Mouse (Mus musculus) bone marrow, adult 2 months (tissue): Measurements from ENCODE around the gene Lrat.

Source experiments
- CTCF ChIP-seq: fragments of 200-500 bp; IDR thresholded peaks from 2 replicates; pipeline ENCODE4 v1.5.1; 2011; ENCODE audit warnings: low read length, control low read depth; ENCODE audit not compliant: control insufficient read depth, insufficient read depth
- POLR2A ChIP-seq: fragments of 200-500 bp; IDR thresholded peaks from 2 replicates; pipeline ENCODE4 v1.6.1; 2011; ENCODE audit warnings: low read depth, mild to moderate bottlenecking, control low read depth, low read length, borderline replicate concordance; ENCODE audit not compliant: control insufficient read depth

- TF ChIP-seq CTCF (no peak), POLR2A (no peak)
Observed at GRCm38 (mm10) chr3:82950208-82950607, 46.4 kb upstream of the Lrat start.
